ENCODE assay signal across 9 mouse cellular contexts in genomic region chr2:18821451-18822379, GRCm38 (mm10).
DNase-seq lines count a peak whose midpoint lies in the region; ATAC-seq and TF ChIP-seq lines count a peak whose summit lies in the region.
"Had no signal": no experiment of that assay in that cellular context is flagged by ENCODE, and none has a peak within 500 bp of the region (broad histone marks: within the 10 kb centered on the region; RNA-seq: fewer than 3 reads in every experiment).

No protein-coding gene starts in this region.

- 8% methylated on average over 18 of the region's 18 CpGs for WGBS in bone marrow, adult 2 months
- 39% methylated on average over 18 of the region's 18 CpGs for WGBS in hindbrain, embryonic 14.5 days
- 62% methylated on average over 18 of the region's 18 CpGs for WGBS in liver, adult 2 months
- 49% methylated on average over 18 of the region's 18 CpGs for WGBS in midbrain, postnatal 0 days

- H3K4me2 ChIP-seq in hindbrain, embryonic 14.5 days (replicated peaks): peak overlapping the region; percentile 26
- no peak overlapping the region for H3K4me2 ChIP-seq in midbrain, postnatal 0 days (ENCODE audit: low read depth, low read length, poor library complexity, severe bottlenecking)

- no peak for TF ChIP-seq CTCF in bone marrow, adult 2 months (IDR thresholded peaks at IDR 0.05; ENCODE audit: control insufficient read depth, insufficient read depth, low read length)
- TF ChIP-seq CTCF in liver, adult 2 months (IDR thresholded peaks at IDR 0.05; ENCODE audit: low read depth, low read length): no peak
- no peak for TF ChIP-seq CTCF in midbrain, postnatal 0 days (IDR thresholded peaks at IDR 0.05)

- H3K9ac ChIP-seq in hindbrain, embryonic 14.5 days: peak overlapping the region; percentile 25; the same call in 1 of the 2 replicates
- peak overlapping the region; percentile 20 for H3K9ac ChIP-seq in liver, adult 2 months (ENCODE audit: low read depth, low read length)
- no peak overlapping the region for H3K9ac ChIP-seq in midbrain, postnatal 0 days (replicated peaks; ENCODE audit: low read length, poor library complexity, severe bottlenecking)

- no peaks in the 10 kb centered on the region for H3K79me2 ChIP-seq in liver, adult 2 months (ENCODE audit: control insufficient read depth, insufficient read depth, low read length)

- no peaks in the 10 kb centered on the region for H3K36me3 ChIP-seq in hindbrain, embryonic 14.5 days (replicated peaks; ENCODE audit: control insufficient read depth, insufficient read depth)
- no peaks in the 10 kb centered on the region for H3K36me3 ChIP-seq in liver, adult 2 months (ENCODE audit: control insufficient read depth, insufficient read depth, low read length)
- H3K36me3 ChIP-seq in midbrain, postnatal 0 days (ENCODE audit: insufficient read depth, low read length): no peaks in the 10 kb centered on the region

- DNase-seq in 3134 (ENCODE audit: extremely low read depth, insufficient read length, low spot score): peak; percentile 55
- DNase-seq in forelimb bud, embryonic 11.5 days (ENCODE audit: low read depth, low spot score): peak; percentile 90
- no peak for DNase-seq in hindbrain, embryonic 14.5 days (ENCODE audit: low spot score)
- DNase-seq in liver, adult 2 months (ENCODE audit: extremely low read depth, low read depth, low spot score): peak; percentile 38
- no peak for DNase-seq in midbrain, postnatal 0 days (ENCODE audit: low spot score)
- peak; percentile 80 for DNase-seq in thymus, postnatal 0 days (ENCODE audit: low spot score)
- no peak for DNase-seq in layer of hippocampus, adult 9-10 months (ENCODE audit: low spot score)

- H3K27ac ChIP-seq in bone marrow, adult 2 months (ENCODE audit: control insufficient read depth, insufficient read depth, low read depth, low read length, poor library complexity): peak overlapping the region; percentile 62
- H3K27ac ChIP-seq in hindbrain, embryonic 14.5 days: no peak overlapping the region
- peak overlapping the region; percentile 15 for H3K27ac ChIP-seq in liver, adult 2 months (replicated peaks; ENCODE audit: insufficient read depth, low read depth, low read length)
- no peak overlapping the region; the same call in 1 of the 2 replicates for H3K27ac ChIP-seq in midbrain, postnatal 0 days (ENCODE audit: low read depth, low read length)

- no peak for TF ChIP-seq POLR2A in bone marrow, adult 2 months (IDR thresholded peaks at IDR 0.05; ENCODE audit: borderline replicate concordance, control insufficient read depth, low read depth, low read length)
- no peak for TF ChIP-seq POLR2A in liver, adult 2 months (IDR thresholded peaks at IDR 0.05; ENCODE audit: extremely low read depth, insufficient read depth, low read length)

- no peaks in the 10 kb centered on the region for H3K27me3 ChIP-seq in hindbrain, embryonic 14.5 days (ENCODE audit: control insufficient read depth, insufficient read depth, low read length)
- no peaks in the 10 kb centered on the region for H3K27me3 ChIP-seq in liver, adult 2 months (ENCODE audit: control insufficient read depth, insufficient read depth, low read length)
- H3K27me3 ChIP-seq in midbrain, postnatal 0 days (ENCODE audit: insufficient read depth, low read length): no peaks in the 10 kb centered on the region
- H3K27me3 ChIP-seq: Patski had no signal

- peak overlapping the region; percentile 71 for H3K4me3 ChIP-seq in bone marrow, adult 2 months (replicated peaks; ENCODE audit: control insufficient read depth, low read depth, low read length)
- no peak overlapping the region for H3K4me3 ChIP-seq in hindbrain, embryonic 14.5 days (replicated peaks; ENCODE audit: low read length)
- peak overlapping the region; percentile 59 for H3K4me3 ChIP-seq in liver, adult 2 months (ENCODE audit: insufficient read depth, low read depth, low read length)
- H3K4me3 ChIP-seq in midbrain, postnatal 0 days (ENCODE audit: low read depth, low read length): 0 out of 2 replicates have a peak overlapping the region, but pooled peaks have one; percentile 1

- H3K4me1 ChIP-seq in bone marrow, adult 2 months (ENCODE audit: control insufficient read depth, insufficient read depth, low read length): peaks cover 4% of the 10 kb centered on the region
- H3K4me1 ChIP-seq in hindbrain, embryonic 14.5 days (replicated peaks; ENCODE audit: control insufficient read depth, insufficient read depth, low read length): peaks cover 20% of the 10 kb centered on the region
- H3K4me1 ChIP-seq in liver, adult 2 months (ENCODE audit: control insufficient read depth, insufficient read depth, low read length): peaks cover 6% of the 10 kb centered on the region; the same call in 1 of the 2 replicates
- H3K4me1 ChIP-seq in midbrain, postnatal 0 days (ENCODE audit: insufficient read depth, low read length): peaks cover 4% of the 10 kb centered on the region; the same call in 1 of the 2 replicates

- peak; percentile 46; the same call in 1 of the 2 replicates for ATAC-seq in hindbrain, embryonic 14.5 days (ENCODE audit: low FRiP score)
- ATAC-seq in midbrain, postnatal 0 days (ENCODE audit: low FRiP score): no peak
- ATAC-seq: Patski had no signal

- H3K9me3 ChIP-seq in hindbrain, embryonic 14.5 days (ENCODE audit: control insufficient read depth, low read length): no peaks in the 10 kb centered on the region
- no peaks in the 10 kb centered on the region for H3K9me3 ChIP-seq in midbrain, postnatal 0 days (ENCODE audit: low read length)

Comparison
In these comparisons a context has a peak if more than half of its experiments do, and no peak if none do; other contexts are left out.
1. DNase-seq: peak in 3134 (single experiment), forelimb bud, embryonic 11.5 days (single experiment), liver, adult 2 months (single experiment) and thymus, postnatal 0 days (single experiment); none in hindbrain, embryonic 14.5 days (single experiment), midbrain, postnatal 0 days (single experiment) and layer of hippocampus, adult 9-10 months (single experiment).
2. H3K27ac ChIP-seq: peak in bone marrow, adult 2 months (single experiment) and liver, adult 2 months (single experiment); none in hindbrain, embryonic 14.5 days (single experiment) and midbrain, postnatal 0 days (single experiment).